Mouse (Mus musculus) lung, postnatal 0 days (tissue): Measurements from ENCODE around the gene Stat6. TPM values are rescaled to one million over a fixed set of nuclear protein-coding genes. Genes with fewer than 3 reads are reported as not detected.
A peak's percentile ranks its signal among the peaks of the same experiment; 100 is the strongest.

ENCODE experiments used
- ATAC-seq: fragments of 200-750 bp; cut with Nextera tagmentation; 2 replicates; pipeline ENCODE4 v1.8.0; 2017; ENCODE audit warnings: moderate library complexity
- DNase-seq: peaks from one replicate; pipeline ENCODE4 v3.0.0-alpha.2; 2016; ENCODE audit warnings: low spot score
- H3K27ac ChIP-seq: fragments of 300-500 bp; sonication (generic); 2 replicates; pipeline ENCODE4 v1.5.1; 2014; ENCODE audit warnings: antibody characterized with exemption, mild to moderate bottlenecking, low read length, mixed read lengths
- H3K27me3 ChIP-seq: fragments of 300-500 bp; sonication (generic); replicated peaks from 2 replicates; pipeline ENCODE4 v1.6.1; 2014; ENCODE audit warnings: low read length, mixed read lengths; ENCODE audit not compliant: insufficient read depth
- H3K36me3 ChIP-seq: fragments of 300-500 bp; sonication (generic); 2 replicates; pipeline ENCODE4 v1.6.1; 2014; ENCODE audit warnings: low read length, mixed read lengths; ENCODE audit not compliant: insufficient read depth
- H3K4me1 ChIP-seq: fragments of 300-500 bp; sonication (generic); 2 replicates; pipeline ENCODE4 v1.6.1; 2014; ENCODE audit warnings: antibody characterized with exemption, low read depth, low read length, mixed read lengths; ENCODE audit not compliant: insufficient read depth
- H3K4me2 ChIP-seq: fragments of 300-500 bp; sonication (generic); replicated peaks from 2 replicates; pipeline ENCODE4 v1.6.1; 2014; ENCODE audit warnings: low read depth, mild to moderate bottlenecking, low read length, moderate library complexity, mixed read lengths
- H3K4me3 ChIP-seq: fragments of 300-500 bp; sonication (generic); 2 replicates; pipeline ENCODE4 v1.5.1; 2014; ENCODE audit warnings: low read depth, low read length
- H3K9ac ChIP-seq: fragments of 300-500 bp; sonication (generic); replicated peaks from 2 replicates; pipeline ENCODE4 v1.6.1; 2014; ENCODE audit warnings: low read depth, mild to moderate bottlenecking
- H3K9me3 ChIP-seq: fragments of 300-500 bp; sonication (generic); 2 replicates; pipeline ENCODE4 v1.6.1; 2016; ENCODE audit warnings: low read length, mixed read lengths
- CTCF ChIP-seq: IDR thresholded peaks from 2 replicates; pipeline ENCODE4 v1.5.1; 2016; ENCODE audit warnings: antibody characterized with exemption, mild to moderate bottlenecking
- EP300 ChIP-seq: IDR thresholded peaks from 2 replicates; pipeline ENCODE4 v1.6.1; 2016; ENCODE audit warnings: antibody characterized with exemption, mild to moderate bottlenecking, control low read depth
- WGBS: fragments of 180-500 bp; shearing (Covaris S2); extraction: QIAGEN DNeasy Blood & Tissue Kit; methylation state at CpG from one replicate; pipeline ENCODE4 v1.1.7; 2014; 5-methylcytosine and 5-hydroxymethylcytosine counted together
- polyA plus RNA-seq: library from polyadenylated mRNA; unstranded; fragments of >200 nt; fragmentation: Nextera tagmentation; extraction: Ambion mirVana; gene quantifications from 2 replicates; pipeline ENCODE4 v1.2.1, GENCODE M21; 2015

The Stat6 gene
- polyA plus RNA-seq, 1 experiment from 2014 or later, result 39.1 TPM

DNA sequence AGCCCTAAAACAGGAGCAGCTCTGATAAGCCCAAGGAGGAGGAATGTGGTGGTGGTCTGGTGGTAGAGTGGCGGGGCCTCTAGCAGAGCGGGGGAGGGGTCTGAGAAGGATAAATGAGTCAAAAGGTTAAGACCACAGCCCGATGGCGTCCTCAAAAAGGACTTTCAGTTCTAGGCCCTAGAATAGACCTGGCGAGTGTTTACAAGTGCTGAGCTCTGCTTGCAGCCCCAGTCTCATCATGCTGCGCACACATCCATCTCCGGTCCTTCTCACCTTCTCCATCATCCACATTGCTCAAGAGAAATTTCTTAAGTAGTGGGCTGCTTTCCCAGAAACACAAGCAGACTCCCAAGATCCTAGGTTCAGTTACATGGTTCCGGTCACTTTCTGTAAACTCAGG is 44.2 kb upstream of the Stat6 start:
- no peaks in the 10 kb centered on the region for H3K9me3 ChIP-seq
- peak overlapping the region; percentile 72 for H3K27ac ChIP-seq
- WGBS, result 43% methylated on average over 8 of the region's 8 CpGs
- no peak overlapping the region for H3K4me2 ChIP-seq
- no peaks in the 10 kb centered on the region for H3K27me3 ChIP-seq
- H3K9ac ChIP-seq, result no peak overlapping the region
- H3K36me3 ChIP-seq, result peaks cover under 1% of the 10 kb centered on the region; the same call in 1 of the 2 replicates
- peaks cover 33% of the 10 kb centered on the region; the same call in 1 of the 2 replicates for H3K4me1 ChIP-seq
- DNase-seq (peak; percentile 84), ATAC-seq (peak; percentile 20; the same call in 1 of the 2 replicates)
- TF ChIP-seq CTCF (no peak), EP300 (peak; percentile 72)
- H3K4me3 ChIP-seq, result no peak overlapping the region

- Histone ChIP-seq H3K9me3 (no peaks in the 10 kb centered on the region), H3K4me3 (no peak overlapping the region), H3K27ac (peak overlapping the region; percentile 82), H3K4me2 (no peak overlapping the region), H3K4me1 (peaks cover 36% of the 10 kb centered on the region; the same call in 1 of the 2 replicates), H3K27me3 (no peaks in the 10 kb centered on the region), H3K36me3 (no peaks in the 10 kb centered on the region), H3K9ac (no peak overlapping the region)
- no peak for DNase-seq
- no peak for ATAC-seq
- TF ChIP-seq CTCF (no peak), EP300 (no peak)
- WGBS, result 75% methylated on average over 11 of the region's 11 CpGs
Measured at GRCm38 (mm10) chr10:127599252-127599651, 43.5 kb upstream of the Stat6 start.

DNA sequence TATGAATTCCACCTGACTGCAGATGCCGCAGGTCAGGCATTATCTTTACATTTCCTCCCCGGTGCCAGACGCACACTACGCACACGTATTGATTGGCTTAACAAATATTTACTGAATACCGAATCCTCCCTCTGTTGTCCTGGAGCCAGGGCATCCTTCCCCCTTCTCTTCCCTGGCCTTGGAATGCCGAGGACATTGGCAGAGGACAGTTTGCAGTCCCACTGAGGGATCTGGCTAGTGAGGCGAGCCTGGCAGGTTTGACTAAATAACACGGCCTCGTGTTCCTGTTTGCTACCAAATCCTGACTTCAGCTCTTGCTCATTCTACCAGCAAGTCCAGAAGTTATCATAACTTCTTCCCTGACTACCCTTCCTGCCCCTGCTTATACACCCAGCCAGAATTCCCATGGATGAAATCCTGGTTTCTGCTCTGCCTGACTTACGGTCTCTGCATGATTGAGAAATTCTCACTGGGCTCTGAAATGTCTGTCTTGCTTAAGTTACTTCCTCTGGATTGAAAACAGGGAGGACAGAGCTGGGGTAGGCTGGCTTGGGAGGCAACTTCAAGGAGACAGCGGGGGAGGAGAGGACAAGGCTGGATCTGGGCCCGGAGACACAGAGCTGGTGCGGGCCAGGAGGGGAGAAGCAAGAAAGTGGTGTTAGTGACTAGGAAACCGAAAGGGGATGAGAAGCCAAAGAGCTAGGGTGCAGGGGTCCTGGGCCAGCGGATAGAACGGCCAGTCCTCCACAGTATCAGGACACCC is 42.8 kb upstream of the Stat6 start:
- no peaks in the 10 kb centered on the region for H3K27me3 ChIP-seq
- no peak overlapping the region for H3K9ac ChIP-seq
- H3K4me2 ChIP-seq, result 0 out of 2 replicates have a peak overlapping the region, but pooled peaks have one; percentile 8
- H3K4me3 ChIP-seq, result no peak overlapping the region
- H3K36me3 ChIP-seq, result no peaks in the 10 kb centered on the region
- H3K9me3 ChIP-seq, result no peaks in the 10 kb centered on the region
- TF ChIP-seq EP300, result peak; percentile 39; the same call in 1 of the 2 replicates
- TF ChIP-seq CTCF, result no peak
- 26% methylated on average over 17 of the region's 17 CpGs for WGBS
- ATAC-seq (peak; percentile 71), DNase-seq (peak; percentile 94)
- H3K4me1 ChIP-seq, result peaks cover 33% of the 10 kb centered on the region; the same call in 1 of the 2 replicates
- peak overlapping the region; percentile 82 for H3K27ac ChIP-seq

DNA sequence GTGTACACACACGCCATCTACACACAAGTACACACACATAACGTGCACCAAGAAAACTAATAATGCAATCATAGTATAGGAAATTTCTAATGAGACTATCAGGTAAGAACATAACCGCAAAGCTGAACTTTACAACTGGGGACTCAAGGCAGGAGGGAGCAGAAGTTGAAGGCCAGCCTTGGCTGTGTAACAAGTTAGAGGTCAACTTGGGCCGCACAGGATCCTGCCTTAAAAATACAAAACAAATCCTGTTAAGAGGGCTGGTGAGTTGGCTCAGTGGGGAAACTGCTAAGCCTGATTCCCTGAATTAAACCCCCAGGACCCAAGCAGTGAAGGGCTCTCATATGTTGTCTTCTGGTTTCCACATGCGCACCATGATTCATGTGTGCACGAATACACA is 40.6 kb upstream of the Stat6 start:
- Histone ChIP-seq H3K27me3 (no peaks in the 10 kb centered on the region), H3K4me1 (peaks cover 24% of the 10 kb centered on the region; the same call in 1 of the 2 replicates), H3K9me3 (no peaks in the 10 kb centered on the region), H3K27ac (no peak overlapping the region), H3K4me3 (no peak overlapping the region), H3K4me2 (no peak overlapping the region), H3K9ac (no peak overlapping the region), H3K36me3 (no peaks in the 10 kb centered on the region)
- TF ChIP-seq EP300 (no peak), CTCF (no peak)
- DNase-seq (no peak), ATAC-seq (no peak)
- WGBS, result 95% methylated on average over 6 of the region's 6 CpGs

DNA sequence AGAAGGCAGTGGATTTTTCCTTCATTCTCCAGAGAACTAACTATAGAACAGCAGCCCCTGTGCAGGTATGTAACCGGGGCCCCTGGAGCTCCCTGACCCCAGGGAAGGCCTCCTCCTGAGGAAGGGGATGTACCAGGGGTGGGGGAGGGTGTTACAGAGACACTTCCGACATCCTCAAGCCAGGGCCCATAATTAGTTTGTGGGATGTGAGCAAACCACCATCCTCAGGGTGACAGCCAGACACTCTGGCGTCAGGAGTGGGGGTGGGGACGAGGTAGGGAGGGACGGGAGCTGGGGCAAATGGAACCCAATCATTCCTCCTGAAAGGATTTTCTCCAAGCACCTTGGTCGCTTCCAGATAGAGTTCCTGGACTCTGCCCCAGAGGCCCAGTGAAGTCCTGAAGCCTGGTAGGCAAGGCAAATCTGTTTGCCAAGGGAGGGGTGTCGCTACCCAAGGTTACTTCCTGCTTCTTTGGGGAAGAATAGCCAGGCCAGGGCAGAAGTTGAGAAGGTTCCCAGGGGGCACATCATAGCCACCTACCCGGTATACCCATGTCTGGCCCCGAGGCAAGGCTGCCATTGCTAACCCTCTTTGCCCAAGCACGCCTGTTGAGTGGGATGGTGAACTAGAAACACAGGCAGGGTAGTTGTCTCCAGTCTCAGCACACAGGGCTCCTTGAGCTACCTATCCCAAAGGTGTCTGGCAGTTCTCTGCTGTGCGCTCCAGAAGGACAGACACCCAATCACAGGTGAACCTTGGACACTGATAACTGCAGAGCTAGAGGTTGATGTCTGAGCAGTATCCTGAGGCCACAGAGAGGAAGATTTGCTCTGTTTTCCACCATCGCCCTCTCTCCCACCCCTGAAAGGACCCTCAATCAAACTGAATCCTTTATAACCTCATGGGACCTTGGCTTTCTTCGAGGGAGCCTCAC is 39.1 kb upstream of the Stat6 start:
- Histone ChIP-seq H3K27me3 (no peaks in the 10 kb centered on the region), H3K4me1 (peaks cover 16% of the 10 kb centered on the region; the same call in 1 of the 2 replicates), H3K9ac (no peak overlapping the region), H3K4me3 (no peak overlapping the region), H3K4me2 (no peak overlapping the region), H3K36me3 (no peaks in the 10 kb centered on the region), H3K9me3 (no peaks in the 10 kb centered on the region), H3K27ac (peak overlapping the region; percentile 66)
- no peak for ATAC-seq
- TF ChIP-seq CTCF, result no peak
- no peak for DNase-seq
- 60% methylated on average over 13 of the region's 13 CpGs for WGBS
